Mouse (Mus musculus) kidney, adult 2 months (tissue): ENCODE measurements at regions not wholly inside any gene's neighbourhood (a gene's known extent, or its start where the extent isn't known, plus 50 kb on each side); places are given as distances from the start of the nearest gene placed in this dataset.

ENCODE experiments used
- CTCF ChIP-seq: fragments of 200-500 bp; conservative IDR thresholded peaks from 2 replicates; pipeline ENCODE4 v1.5.1; 2011; ENCODE audit warnings: low read depth, mild to moderate bottlenecking, control low read depth, low read length, moderate library complexity, mixed read lengths; ENCODE audit not compliant: insufficient read depth, insufficient read length
- POLR2A ChIP-seq: fragments of 200-500 bp; IDR thresholded peaks from one replicate; pipeline ENCODE4 v1.6.1; 2011; ENCODE audit warnings: low read depth, low read length, control low read depth

DNA sequence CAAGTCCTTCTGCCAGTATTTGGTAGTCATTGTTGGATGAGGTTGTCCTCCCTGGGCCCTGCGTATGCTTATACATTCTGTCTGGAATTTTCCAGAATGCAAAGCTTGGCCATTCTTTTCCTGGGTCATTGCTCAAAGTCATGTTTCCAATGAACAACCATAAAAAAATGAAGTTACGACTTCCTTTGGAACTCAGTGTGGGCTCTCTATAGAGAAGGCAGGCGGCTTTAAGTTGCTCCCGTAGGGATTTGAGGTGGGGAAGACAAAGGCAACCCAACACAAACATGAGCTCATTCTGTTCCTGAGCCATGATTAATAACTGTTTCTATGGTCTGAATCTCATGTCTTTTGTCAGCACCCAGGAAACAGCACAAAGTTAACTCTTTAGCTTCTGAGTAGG, 204.3 kb downstream of the Hhipl2 start:
- no peak for TF ChIP-seq CTCF
- no peak for TF ChIP-seq POLR2A
